Mouse (Mus musculus) inflammation-experienced regulatory T-cells, adult 16 weeks (primary cell): Measurements from ENCODE around the gene Grm3. TPM values are rescaled to one million over a fixed set of nuclear protein-coding genes. Genes with fewer than 3 reads are reported as not detected.

Experiments
- polyA plus RNA-seq: library from polyadenylated mRNA; unstranded; fragments of 100-300 nt; shearing (Covaris generic); gene quantifications from one replicate; pipeline ENCODE4 v1.2.1, GENCODE M21; 2017

The Grm3 gene
- not detected for polyA plus RNA-seq

GRCm38 (mm10) chr5:9724956-9725600, at the start of gene Grm3:
Gene Grm3 (minus strand): TSS chr5:9725170.

